Mouse (Mus musculus): ENCODE measurements around the gene Slc7a7.

Gene Slc7a7

GRCm38 (mm10) chr14:54432078-54432836 lies 14.7 kb upstream of the Slc7a7 start:
- peak; percentile 34 to 40 for DNase-seq

DNA sequence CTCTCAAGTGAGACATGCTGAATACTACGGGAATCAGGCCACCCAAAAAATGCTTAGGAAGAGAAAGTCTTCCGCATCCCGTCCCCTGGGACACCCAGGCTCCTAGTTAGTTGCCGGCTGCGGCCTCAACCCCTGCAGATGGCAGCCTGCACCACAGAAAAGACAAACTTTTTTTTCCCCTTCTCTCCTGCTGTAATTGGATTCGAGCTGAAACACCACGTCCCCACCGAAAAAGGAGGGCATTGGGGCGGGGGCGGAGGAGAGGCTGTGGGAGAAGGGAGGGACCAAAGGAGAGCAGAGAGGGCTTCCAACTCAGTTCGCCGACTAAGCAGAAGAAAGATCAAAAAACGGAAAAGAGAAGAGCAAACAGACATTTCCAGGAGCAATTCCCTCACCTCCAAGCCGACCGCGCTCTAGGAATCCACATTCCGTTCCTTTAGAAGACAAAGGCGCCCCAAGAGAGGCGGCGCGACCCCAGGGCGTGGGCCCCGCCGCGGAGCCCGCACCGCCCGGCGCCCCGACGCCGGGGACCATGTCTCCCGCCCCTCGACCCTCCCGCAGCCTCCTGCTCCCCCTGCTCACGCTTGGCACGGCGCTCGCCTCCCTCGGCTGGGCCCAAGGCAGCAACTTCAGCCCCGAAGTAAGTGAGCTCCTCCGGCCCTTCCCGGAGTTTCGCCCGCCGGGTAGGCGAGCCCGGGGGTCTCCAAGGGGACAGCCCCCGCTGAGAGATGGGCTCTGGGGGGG lies 13.9 kb upstream of the Slc7a7 start, which contains the start of gene Mmp14:
Mmp14 (plus strand) TSS at position 279 of the 744 bp plus-strand sequence.
- peak; percentile 67 to 79 for DNase-seq

DNA sequence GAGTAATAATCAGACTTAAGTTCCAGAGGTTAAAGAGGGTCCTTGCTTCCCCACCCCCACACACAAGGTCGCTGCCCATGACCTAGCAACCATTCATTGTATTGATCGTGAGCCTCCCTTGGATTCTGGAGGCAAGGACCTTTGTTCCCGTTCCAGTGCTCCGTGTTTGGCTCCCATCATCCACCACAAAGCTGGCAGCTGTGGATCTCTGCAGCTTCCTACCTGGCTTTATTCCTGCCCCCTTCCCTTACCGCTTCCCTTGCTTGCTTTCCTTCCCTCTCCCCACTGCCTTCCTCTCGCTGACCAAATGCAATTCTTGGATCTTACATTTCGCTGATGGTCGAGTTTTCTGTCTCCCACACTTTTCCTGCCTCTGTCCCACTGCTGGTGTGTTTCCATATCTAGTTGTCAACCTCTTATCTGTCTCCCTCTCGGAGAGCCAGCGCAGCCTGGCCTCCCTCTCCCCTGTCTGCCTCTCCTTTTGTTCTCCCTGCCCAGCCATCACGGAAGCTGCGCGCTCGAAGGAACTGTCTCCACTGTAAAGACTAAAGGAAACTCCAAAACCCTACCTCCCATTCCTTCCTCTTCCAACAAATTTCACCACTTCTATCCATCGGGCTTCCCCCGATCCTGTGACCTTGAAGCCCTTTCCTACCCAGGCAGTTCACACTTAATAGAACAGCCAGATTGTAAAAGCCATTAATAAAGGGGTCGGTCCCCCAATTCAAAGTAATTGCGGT lies 13.0 kb upstream of the Slc7a7 start:
- no peak for DNase-seq

GRCm38 (mm10) chr14:54429332-54430093 lies 11.9 kb upstream of the Slc7a7 start:
- DNase-seq: no peak

- DNase-seq: no peak
Measured at GRCm38 (mm10) chr14:54428421-54428820, 10.8 kb upstream of the Slc7a7 start.

- DNase-seq: no peak
Measured at GRCm38 (mm10) chr14:54427696-54428095, 10.1 kb upstream of the Slc7a7 start.

GRCm38 (mm10) chr14:54426689-54427398 lies 9.3 kb upstream of the Slc7a7 start, which contains the start of gene Mrpl52:
Gene Mrpl52, plus strand, starts transcription at chr14:54426909.
- DNase-seq: peak; percentile 91 to 95

DNA sequence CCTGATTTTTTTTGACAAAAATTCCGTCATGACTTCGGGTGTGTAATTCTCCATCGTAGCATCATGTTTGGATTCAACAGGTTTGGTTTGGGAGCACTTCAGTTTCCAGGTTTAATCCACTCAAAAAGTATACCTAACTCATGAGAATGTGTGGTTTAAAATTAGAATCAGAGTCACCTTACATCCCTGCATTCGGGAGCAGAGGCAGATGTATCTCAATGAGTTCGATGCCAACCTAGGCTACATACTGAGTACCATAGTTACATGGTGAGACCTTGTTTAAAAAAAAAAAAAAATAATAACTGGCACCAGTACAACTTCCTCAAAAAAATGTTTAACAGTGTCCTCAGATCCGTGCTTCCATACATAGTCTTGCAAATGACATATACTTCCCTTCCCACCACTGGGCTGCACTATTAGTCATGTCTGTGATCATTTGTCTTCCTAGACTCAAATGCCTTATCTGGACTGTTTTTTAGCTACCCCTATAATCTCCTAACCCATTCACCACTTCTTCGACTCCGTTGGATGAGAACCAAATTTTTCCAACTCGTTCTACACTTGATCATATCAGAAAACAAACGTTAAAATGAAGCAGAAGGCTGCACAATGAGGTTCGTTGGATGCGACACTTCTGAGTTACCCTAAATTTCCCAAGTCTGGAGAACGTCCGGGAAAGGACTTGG lies 8.6 kb upstream of the Slc7a7 start:
- DNase-seq: no peak

DNA sequence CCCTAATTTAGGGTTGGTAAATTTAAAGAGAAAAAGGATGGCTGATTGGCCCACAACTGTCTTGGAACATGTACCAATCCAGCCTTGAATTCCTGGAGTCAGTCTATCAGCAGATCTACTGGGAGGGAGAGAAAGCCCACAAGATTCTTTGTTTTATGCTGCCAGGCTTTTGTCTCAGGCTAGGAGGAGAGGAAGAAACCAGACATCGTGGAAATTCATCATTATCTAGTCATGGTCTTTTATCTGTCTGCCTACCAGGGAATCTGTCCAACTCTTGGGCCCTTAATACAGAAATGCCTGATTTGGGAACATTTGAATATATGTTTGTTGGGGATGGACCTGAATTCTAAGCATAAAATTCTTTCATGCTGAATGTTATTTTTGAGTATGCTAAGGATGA lies 8.0 kb upstream of the Slc7a7 start:
- DNase-seq: no peak

GRCm38 (mm10) chr14:54424634-54425033 lies 7.1 kb upstream of the Slc7a7 start:
- no peak for DNase-seq

- no peak for DNase-seq
Measured at GRCm38 (mm10) chr14:54423406-54423805, 5.8 kb upstream of the Slc7a7 start.

DNA sequence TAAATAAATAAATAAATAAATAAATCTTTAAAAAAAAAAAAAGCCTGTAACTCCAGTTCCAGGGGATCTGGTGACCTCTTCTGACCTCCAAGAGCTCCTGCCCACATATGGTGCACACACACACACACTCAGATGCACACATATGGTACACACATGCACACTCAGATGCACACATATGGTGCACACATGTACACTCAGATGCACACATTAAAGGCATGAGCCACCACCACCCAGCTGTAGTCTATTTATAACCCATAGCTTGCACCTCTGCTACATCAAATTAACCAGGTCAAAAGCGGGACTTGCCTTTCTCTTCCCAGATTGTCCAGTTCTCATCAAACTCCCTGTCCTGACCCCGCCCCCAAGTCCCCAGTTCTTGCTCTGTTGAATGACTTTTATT lies 3.4 kb upstream of the Slc7a7 start:
- DNase-seq: no peak

GRCm38 (mm10) chr14:54416830-54417229 lies 750 bp downstream of the Slc7a7 start:
- DNase-seq: no peak

DNA sequence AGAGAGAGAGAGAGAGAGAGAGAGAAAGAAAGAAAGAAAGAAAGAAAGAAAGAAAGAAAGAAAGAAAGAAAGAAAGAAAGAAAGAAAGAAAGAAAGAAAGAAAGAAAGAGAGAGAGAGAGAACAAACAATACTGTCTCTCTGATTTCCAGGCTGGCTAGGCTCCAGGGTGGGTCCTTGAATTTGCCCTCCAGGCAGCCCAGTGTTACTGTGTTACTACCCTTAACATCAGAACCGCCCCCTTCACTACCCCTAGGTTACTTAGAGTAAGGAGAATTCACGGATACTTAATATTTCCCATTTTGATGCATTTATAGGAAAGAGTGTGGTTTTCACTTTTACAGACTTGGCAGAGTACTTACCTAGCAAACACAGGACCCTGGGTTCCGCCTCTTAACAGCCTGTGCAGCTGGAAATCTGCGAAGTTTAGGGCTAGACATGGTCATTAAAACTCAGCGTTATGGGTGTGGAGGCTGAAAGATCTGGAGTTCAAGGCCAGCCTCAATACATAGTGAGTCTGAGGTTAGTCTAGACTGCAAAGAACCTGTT lies 1.3 kb downstream of the Slc7a7 start:
- no peak for DNase-seq

DNA sequence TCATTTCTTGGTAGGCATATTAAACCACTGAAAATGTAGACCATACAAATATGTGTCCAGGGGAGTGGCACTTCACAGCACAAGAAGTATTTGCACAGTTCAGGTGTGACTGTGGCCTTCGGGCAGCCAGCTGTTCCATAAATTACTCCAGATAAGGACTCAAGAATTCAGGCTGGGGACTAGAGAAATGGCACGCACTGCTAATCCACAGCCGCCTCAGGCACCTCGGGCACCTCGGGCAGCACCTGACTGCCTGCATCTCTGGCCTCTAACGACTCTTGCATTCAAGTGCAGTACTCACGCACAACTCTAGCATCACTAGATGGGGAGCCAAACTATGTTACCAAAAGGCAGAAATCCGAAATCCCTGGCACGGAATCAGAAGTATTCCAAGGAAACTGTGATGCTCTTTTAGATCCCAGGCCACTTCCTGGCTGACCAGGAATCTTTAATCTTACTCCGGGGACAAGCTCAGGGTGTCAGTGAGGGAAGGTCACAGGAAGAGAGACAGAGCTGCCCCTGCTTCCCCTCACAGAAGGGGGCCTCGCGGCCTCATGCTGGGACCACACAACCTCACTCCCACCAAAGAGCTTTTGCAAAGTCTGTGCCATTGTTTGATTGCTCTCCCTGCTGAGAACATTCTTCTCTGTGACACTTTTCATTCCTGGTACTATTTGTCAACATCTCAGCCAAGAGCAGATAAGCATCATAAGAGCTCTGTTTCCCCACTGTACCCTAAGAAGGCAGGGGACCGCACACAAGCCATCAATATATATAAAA lies 2.1 kb downstream of the Slc7a7 start:
- peak; percentile 43 to 59 for DNase-seq

DNA sequence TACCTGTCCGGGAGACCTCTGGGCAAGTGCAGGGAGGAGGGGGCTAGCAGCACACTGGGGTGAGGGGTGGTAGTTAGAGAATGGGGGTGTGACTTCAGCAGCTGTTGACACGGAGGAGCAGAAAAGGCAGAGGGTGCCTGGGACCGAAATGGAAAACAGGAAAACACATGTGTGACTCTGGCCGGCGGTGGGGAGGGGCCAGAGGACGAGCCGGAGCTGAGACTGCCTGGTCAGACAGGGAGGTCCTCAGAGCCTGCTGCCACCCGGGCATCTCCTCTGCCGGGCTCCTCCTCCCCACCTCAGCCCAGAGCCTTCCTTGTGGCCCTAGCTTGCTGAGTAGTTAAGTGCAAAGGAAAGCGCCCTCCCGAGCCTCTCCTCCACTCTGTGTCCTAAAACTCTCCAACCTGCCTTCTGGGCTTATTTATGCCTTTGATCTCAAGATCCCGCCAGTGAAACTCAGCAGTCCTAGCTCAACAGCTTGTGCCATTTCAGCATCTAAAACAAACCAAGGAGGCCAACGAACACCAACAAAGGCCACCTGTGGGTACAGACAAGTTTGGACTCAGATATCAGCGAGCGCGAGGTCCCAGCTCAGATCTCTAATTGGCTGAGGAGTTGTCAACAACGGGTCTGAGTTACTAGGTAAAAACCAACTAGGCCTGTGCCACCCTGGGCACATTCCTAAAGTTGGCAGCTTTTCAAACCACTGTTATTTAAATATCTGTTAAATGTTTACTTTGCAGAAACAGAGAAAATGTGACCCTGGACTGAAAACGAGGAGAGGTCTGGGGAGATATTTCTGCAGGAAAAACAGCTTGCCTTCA lies 3.5 kb downstream of the Slc7a7 start:
- DNase-seq: peak; percentile 55 to 71

GRCm38 (mm10) chr14:54412629-54413170 lies 4.9 kb downstream of the Slc7a7 start:
- peak; percentile 50 to 71 for DNase-seq

DNA sequence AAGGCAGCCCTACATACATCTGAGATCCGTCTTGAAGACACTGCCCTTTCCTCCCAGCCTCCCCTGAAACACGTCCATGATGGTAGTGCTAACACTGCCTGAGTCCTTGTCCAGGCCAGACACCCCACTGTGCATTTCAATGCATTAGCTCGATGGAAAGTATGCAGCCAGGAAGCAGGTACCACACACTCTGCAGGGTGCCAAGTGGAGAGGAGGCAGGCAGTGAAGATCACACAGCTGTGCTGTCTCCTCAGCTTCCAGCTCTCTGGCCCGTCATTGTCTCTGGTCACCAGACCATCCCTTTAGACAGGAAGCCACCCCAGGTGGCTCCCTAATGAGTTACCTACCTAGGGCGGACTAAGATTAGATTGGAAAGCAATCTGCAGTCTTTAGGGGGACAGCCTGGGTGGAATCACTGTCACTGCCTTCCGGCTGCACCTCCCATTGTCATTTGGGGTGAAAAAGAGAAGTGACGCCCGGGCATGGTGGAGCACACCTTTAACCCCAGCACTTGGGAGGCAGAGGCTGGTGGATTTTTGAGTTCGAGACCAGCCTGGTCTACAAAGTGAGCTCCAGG lies 5.5 kb downstream of the Slc7a7 start:
- DNase-seq: no peak

All from lung, adult 18-20 months (tissue).